Mouse (Mus musculus): Measurements from ENCODE around the gene Lypla2. TPM values are rescaled to one million over a fixed set of nuclear protein-coding genes. Genes with fewer than 3 reads are reported as not detected.

The Lypla2 gene
- total RNA-seq, 2 experiments from 2014 or later, result 92.9 to 96.7 TPM

DNA sequence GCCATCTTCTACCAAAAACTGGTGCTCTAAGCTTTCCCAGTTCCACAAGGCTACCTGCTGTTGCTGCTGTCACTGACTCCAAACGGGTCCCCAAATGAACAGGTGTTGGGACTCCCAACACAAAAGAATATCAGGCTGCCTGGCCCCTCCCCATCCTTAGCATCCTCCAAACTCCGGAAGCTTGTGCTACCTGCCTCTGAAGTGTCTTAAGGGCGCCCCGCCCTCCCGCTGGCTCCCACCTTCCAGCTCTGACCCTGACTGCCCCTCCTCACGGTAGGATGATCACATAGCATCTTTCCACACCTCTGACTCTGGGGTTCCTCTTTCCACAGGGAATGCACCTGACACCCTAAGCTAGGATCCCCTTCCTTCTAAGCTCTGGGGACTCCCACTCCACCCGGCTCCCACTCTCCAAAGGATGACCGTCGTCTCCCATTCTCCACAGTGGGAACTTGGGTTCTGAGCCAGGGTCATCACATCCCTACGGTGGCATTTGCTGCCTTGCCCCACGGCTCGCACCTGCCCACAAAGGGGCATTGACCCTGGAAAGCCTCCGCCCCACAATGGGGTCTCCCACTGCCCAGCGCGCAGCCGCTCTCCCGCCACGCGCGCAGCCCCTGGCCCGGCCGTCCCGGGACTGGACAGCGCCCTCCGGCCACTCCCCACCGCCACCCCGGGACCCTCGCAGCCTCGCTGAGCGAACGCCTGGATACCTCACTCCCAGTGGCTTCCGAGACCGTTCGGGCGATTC lies 446 bp downstream of the Lypla2 start:
- DNase-seq (ENCODE audit: extremely low spot score in 1 of 2, low spot score in 2 of 2), result no peak
- Histone ChIP-seq H3K27ac (peak overlapping the region; percentile 96), H3K4me3 (peak overlapping the region; percentile 94)
- TF ChIP-seq CTCF (IDR thresholded peaks at IDR 0.05), result no peak
- intact Hi-C loops (cut with DNase I), result loop anchor here (1.0 to 5.0 kb wide), 2 partner anchors 9 to 80 kb away; partner anchors contain the start of genes Gale and Rpl11

DNA sequence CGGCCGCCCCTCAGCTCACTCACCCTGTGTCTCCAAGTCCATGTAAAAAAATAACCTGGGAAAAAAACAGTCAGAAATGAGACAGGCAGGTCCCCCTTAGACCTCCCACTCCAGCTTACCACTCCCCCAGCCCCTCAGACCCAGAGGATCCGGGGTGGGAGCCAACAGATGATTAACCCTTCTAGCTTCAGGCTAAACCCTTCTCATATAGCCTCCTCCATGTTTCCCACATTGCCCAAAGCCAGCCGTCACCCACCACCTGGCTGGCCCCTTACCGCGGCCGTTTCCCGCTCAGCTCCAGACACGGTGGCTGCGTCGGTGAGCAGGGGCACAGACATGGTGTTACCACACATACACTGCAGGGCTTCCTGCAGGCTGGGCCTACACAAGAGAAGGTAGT lies 1.8 kb downstream of the Lypla2 start:
- H3K27ac ChIP-seq, result no peak overlapping the region
- H3K4me3 ChIP-seq, result no peak overlapping the region
- TF ChIP-seq CTCF (IDR thresholded peaks at IDR 0.05), result no peak
- DNase-seq (ENCODE audit: extremely low spot score in 1 of 2, low spot score in 2 of 2), result no peak
- intact Hi-C loops (cut with DNase I), result loop anchor here (5.0 kb wide), 1 partner anchor 82 kb away; the partner anchor contains the start of gene Rpl11

DNA sequence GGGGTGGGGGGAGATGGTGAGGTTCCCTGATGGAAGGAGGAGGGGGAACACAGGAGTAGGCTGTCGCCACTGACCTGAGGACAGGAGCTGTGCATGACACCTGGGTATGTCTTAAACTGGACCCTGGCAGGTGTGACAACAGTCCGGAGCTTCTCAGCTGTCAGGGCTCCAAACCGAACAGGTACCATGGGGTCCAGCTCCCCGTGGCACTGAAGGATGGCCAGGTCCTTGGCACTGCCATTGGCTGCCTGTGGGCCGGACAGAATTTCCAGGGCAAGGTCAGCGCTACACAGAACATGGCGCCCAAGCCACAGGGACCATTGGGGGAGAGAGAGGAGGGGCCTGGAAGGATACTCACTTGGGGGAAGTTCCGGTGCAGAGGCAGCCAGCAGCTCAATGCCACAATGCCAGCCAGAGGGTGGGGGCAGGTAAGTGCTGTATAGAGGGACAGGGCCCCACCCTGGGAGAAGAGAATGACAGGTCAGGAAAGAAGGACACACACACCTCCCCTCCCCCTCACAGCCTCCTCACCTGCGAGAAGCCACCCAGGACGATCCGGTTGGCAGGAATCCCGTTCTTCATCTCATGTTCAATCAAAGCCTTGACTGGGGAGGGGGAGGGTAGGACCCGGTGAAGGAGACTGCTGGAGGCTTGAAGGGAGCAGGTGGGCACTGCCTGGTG lies 3.2 kb downstream of the Lypla2 start:
- no peak overlapping the region for H3K4me3 ChIP-seq

DNA sequence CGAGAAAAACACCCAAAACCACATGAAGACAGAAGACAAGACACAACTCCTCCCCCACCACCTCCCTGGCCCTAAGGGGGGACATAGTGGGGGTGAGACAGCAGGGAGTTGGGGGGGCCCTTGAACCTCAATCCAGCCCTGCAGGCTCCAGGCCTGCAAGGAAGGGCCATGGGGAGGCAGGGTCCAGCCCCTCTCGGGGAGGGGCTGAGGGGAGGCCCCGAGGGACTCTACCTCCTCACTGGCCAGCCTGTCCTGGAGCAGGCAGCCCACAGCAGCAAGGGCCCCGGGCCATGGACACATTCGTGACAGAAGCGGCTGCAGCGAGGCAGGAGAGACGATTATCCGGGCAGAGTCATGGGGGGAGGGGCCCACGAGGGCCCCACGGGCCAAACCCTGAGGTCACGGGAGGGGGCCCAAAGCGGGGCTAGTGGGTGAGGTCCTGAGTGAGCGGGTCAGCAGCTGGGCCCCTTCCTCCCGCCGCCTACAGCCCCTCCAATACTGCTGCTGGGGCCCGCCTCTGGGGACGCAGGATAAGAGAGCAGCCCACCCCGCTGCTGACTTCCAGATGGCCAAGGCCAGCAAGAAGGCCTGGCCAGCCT lies 4.1 kb downstream of the Lypla2 start:
- no peak overlapping the region for H3K27ac ChIP-seq
- DNase-seq (ENCODE audit: extremely low spot score in 1 of 2, low spot score in 2 of 2), result no peak
- TF ChIP-seq CTCF (IDR thresholded peaks at IDR 0.05), result no peak
- intact Hi-C loops (cut with DNase I), result no loop called here
- H3K4me3 ChIP-seq, result no peak overlapping the region

More for the DNA sequence above, 3.2 kb downstream of the Lypla2 start:
- intact Hi-C loops (cut with DNase I), result no loop called here
- DNase-seq (ENCODE audit: extremely low spot score in 1 of 2, low spot score in 2 of 2), result no peak
- H3K27ac ChIP-seq, result no peak overlapping the region
- no peak for TF ChIP-seq CTCF (IDR thresholded peaks at IDR 0.05)

DNA sequence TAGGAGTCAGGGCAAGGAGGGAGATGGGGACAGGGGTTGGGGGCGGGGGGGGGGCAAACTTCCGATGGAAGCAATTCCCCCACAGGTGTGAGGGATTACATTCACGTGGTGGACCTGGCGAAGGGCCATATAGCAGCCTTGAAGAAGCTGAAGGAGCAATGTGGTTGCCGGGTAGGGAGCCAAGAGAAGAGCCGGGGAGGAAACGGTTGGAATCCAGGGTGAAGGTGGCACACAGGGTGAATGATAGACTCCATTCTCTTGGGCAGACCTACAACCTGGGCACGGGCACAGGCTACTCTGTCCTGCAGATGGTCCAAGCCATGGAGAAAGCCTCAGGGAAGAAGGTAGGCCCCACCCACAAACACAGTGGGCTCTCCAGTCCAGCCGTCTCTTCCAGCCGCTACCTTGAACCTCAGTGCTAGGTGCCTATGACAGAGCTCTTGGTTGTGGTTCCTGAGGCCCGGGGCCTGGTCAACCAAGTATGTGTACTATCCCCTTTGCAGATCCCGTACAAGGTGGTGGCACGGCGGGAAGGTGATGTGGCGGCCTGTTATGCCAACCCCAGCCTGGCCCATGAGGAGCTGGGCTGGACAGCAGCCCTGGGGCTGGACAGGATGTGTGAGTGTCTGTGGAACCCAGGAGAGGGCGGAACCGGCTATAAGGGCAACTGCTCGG lies 5.2 kb downstream of the Lypla2 start:
- no peak for DNase-seq (ENCODE audit: extremely low spot score in 1 of 2, low spot score in 2 of 2)
- intact Hi-C loops (cut with DNase I), result no loop called here
- no peak for TF ChIP-seq CTCF (IDR thresholded peaks at IDR 0.05)
- H3K4me3 ChIP-seq, result no peak overlapping the region
- no peak overlapping the region for H3K27ac ChIP-seq

DNA sequence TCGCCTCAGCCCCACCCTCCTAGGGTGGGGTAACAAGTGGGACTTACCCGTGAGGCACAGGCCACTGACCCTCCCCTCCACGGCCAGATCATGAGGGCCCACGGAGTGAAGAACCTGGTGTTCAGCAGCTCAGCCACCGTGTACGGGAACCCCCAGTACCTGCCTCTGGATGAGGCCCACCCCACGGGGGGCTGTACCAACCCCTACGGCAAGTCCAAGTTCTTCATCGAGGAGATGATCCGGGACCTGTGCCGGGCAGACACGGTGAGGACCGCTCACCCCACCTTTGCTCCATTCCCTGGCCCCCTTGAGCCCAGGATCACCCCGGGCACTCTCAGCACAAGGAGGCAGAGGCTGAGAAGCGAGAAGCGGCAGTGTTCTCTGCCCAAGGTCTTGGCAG lies 6.1 kb downstream of the Lypla2 start:
- DNase-seq (ENCODE audit: extremely low spot score in 1 of 2, low spot score in 2 of 2), result no peak
- no peak for TF ChIP-seq CTCF (IDR thresholded peaks at IDR 0.05)

DNA sequence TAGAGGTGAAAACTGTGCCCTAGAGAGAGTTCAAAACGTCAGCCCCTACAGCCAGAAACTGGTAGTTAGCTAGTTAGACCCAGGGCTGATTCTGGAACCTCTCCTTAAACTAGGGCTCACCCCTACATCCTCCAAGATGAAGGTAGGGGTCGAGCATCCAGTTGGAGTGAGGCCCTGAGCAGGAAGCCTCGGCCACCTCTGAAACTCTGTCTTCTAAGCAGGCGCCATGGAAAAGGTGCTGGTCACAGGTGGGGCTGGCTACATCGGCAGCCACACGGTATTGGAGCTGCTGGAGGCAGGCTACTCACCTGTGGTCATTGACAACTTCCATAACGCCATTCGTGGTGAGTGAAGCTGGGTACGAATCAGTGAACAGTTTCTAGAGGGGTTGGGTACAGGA lies 7.3 kb downstream of the Lypla2 start:
- intact Hi-C loops (cut with DNase I), result no loop called here
- no peak overlapping the region for H3K27ac ChIP-seq
- no peak for TF ChIP-seq CTCF (IDR thresholded peaks at IDR 0.05)
- DNase-seq (ENCODE audit: extremely low spot score in 1 of 2, low spot score in 2 of 2), result no peak
- H3K4me3 ChIP-seq, result no peak overlapping the region

More for the DNA sequence above, 6.1 kb downstream of the Lypla2 start:
- H3K27ac ChIP-seq, result no peak overlapping the region
- no peak overlapping the region for H3K4me3 ChIP-seq
- intact Hi-C loops (cut with DNase I), result no loop called here

DNA sequence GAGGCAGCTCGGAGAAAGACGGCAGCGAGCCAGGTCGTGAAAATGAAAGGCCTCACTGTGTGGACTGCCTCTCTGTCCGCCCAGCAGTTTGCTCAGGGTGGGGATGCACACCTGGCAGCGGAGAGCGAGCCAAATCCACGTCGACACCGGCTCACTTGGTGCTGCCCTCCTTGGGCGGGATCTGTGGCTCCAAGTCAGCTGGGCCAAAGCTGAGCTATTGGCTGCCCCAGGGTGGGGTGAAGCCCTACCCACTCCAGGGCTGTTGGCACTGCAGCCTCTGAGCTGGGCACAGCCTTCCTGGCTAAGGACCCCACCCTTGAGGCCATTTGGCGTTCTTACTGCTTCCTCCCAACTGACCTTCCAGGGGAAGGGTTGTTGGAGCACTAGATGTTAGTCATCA lies 8.0 kb downstream of the Lypla2 start:
- no peak for TF ChIP-seq CTCF (IDR thresholded peaks at IDR 0.05)
- H3K27ac ChIP-seq, result peak overlapping the region; percentile 99
- H3K4me3 ChIP-seq, result peak overlapping the region; percentile 59
- peak; percentile 48 to 50 for DNase-seq (ENCODE audit: extremely low spot score in 1 of 2, low spot score in 2 of 2)
- intact Hi-C loops (cut with DNase I), result no loop called here

DNA sequence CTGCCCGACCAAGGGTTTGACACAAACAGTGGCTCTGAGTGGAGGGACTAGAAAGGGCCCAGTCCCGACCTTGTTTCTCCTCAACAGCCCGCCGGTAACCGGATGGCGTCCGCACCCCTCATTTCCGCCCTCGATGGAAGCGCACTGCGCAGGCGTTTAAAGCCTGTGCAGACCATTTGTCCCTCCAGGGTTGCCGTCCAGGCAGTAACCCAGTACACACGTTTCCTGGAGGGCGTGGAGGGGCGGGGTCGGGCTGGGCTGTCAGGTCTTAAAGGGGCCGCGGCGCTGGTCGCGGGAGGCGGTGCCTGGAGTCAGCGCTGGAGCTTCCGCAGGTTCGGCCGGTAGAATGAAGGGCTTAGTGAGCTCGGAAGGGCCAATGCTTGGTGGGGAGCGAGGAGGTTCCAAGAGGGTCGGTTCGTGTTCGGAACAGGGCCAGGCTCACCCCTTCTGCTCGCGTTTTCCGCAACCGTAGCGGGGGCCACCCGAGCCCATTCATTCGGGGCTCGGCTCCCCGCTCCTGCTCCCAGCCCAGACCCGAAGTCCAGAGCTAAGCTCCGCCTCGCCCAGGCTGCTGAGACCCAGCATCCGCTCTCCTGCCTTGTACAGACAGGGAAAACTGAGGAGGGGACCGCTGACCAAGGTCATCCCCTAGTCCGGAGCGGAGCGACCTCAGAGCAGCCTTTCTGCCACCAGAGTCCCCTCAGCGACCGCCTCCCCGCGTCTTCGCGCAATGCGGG lies 8.8 kb downstream of the Lypla2 start, which contains the start of gene Gale:
Gene Gale, plus strand, starts transcription at position 271 of the 737 bp plus-strand sequence.
- H3K27ac ChIP-seq, result peak within 1 kb of the TSS; percentile 99
- peak within 1 kb of the TSS; percentile 59 for H3K4me3 ChIP-seq
- TF ChIP-seq CTCF (IDR thresholded peaks at IDR 0.05), result no peak
- intact Hi-C loops (cut with DNase I), result loop anchor here (1.0 kb wide), 1 partner anchor 9 kb away; the partner anchor contains the start of gene Lypla2
- DNase-seq (ENCODE audit: extremely low spot score in 1 of 2, low spot score in 2 of 2), result peak; percentile 94 to 95

DNA sequence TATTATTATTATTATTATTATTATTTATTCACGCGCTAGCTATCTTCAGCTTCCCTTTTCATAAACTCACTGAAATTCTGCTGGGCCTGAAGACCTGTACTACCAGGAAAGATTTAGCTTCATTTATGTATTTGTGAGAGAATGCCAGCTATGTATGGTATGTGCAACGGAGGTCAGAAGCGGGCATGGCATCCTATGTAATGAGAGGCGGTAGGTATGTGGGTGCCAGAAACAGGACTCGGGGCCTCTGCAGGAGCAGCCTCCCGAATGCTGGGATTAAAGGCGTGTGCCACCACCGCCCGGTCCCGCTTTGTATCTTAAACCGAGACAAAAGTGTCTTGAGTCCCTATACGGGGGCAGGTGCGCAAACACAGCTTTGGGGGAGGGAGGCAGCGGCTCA lies 9.5 kb downstream of the Lypla2 start:
- DNase-seq (ENCODE audit: extremely low spot score in 1 of 2, low spot score in 2 of 2), result no peak
- no peak for TF ChIP-seq CTCF (IDR thresholded peaks at IDR 0.05)
- H3K27ac ChIP-seq, result peak overlapping the region; percentile 99
- peak overlapping the region; percentile 59 for H3K4me3 ChIP-seq
- intact Hi-C loops (cut with DNase I), result loop anchor here (1.0 kb wide), 1 partner anchor 9 kb away; the partner anchor contains the start of gene Lypla2

DNA sequence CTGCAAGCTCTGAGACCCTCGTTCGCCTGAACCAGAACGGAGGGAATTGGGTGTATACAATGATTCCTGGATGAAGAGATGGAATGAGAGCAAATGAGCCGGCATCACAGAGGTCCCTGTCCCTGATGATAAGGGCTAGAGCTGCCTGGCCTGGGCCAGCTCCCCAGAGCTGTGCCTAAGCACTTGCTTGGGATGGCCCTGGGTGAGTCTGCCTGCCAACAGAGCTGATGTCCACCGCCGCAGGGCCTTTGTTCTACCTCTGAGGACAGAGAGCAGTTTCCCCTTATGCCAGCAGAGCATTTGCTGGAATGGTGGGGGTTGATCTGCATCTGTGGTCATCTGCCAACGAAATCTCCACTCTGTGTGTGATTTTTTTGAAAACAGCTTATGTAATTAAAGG lies 10.2 kb downstream of the Lypla2 start:
- intact Hi-C loops (cut with DNase I), result no loop called here
- H3K27ac ChIP-seq, result no peak overlapping the region; the same call in 1 of the 2 replicates
- no peak overlapping the region for H3K4me3 ChIP-seq
- no peak for DNase-seq (ENCODE audit: extremely low spot score in 1 of 2, low spot score in 2 of 2)
- no peak for TF ChIP-seq CTCF (IDR thresholded peaks at IDR 0.05)
